Mouse (Mus musculus) lung, postnatal 25 days (tissue): ENCODE data around the gene Dnah2.
"Not testable (repeated sequence)": the region's sequence is repeated elsewhere in the genome, so short reads cannot be mapped to it uniquely, and the experiment has no call there.

Source experiments
- DNase-seq: peaks from one replicate; pipeline ENCODE4 v3.0.0; 2022; ENCODE audit warnings: low spot score

Dnah2 gene

GRCm38 (mm10) chr11:69406867-69407723, 141.8 kb downstream of the Dnah2 start:
- DNase-seq = no peak

- no peak for DNase-seq
These were observed 142.6 kb downstream of the Dnah2 start for GRCm38 (mm10) chr11:69406282-69406681.

GRCm38 (mm10) chr11:69405397-69406200, 143.3 kb downstream of the Dnah2 start:
- DNase-seq = no peak

GRCm38 (mm10) chr11:69404595-69405396, 144.1 kb downstream of the Dnah2 start:
- DNase-seq = no peak

- no peak for DNase-seq
These were observed 145.0 kb downstream of the Dnah2 start for GRCm38 (mm10) chr11:69403691-69404594.

GRCm38 (mm10) chr11:69401987-69402386, 146.9 kb downstream of the Dnah2 start:
- no peak for DNase-seq

- DNase-seq = peak; percentile 95
These were observed 147.7 kb downstream of the Dnah2 start for GRCm38 (mm10) chr11:69401210-69401637.

- DNase-seq = no peak
These were observed 148.6 kb downstream of the Dnah2 start for GRCm38 (mm10) chr11:69400083-69400850.

- DNase-seq = no peak
These were observed 149.5 kb downstream of the Dnah2 start for GRCm38 (mm10) chr11:69399201-69400082.

- no peak for DNase-seq
These were observed 150.3 kb downstream of the Dnah2 start for GRCm38 (mm10) chr11:69398486-69399200.

- DNase-seq = no peak
These were observed 150.9 kb downstream of the Dnah2 start, which contains the start of gene Tmem88 for GRCm38 (mm10) chr11:69398059-69398458. TSS of gene Tmem88 (minus strand) at chr11:69398234.

GRCm38 (mm10) chr11:69397581-69398057, 151.3 kb downstream of the Dnah2 start:
- DNase-seq = no peak

GRCm38 (mm10) chr11:69396772-69397171, 152.1 kb downstream of the Dnah2 start:
- DNase-seq = no peak

GRCm38 (mm10) chr11:69395634-69396373, 153.1 kb downstream of the Dnah2 start:
- peak; percentile 99 for DNase-seq

GRCm38 (mm10) chr11:69395235-69395633, 153.7 kb downstream of the Dnah2 start, which contains the start of the genes Naa38 and Cyb5d1:
TSS of gene Naa38 (plus strand) at chr11:69395487.
TSS of gene Cyb5d1 (minus strand) at chr11:69395631.
- peak; percentile 94 for DNase-seq

GRCm38 (mm10) chr11:69394591-69395167, 154.2 kb downstream of the Dnah2 start:
- DNase-seq = not testable (repeated sequence)
